Mouse (Mus musculus) gastrocnemius, adult 8-10 months (tissue): ENCODE measurements around the gene Ubn1. TPM values are rescaled to one million over a fixed set of nuclear protein-coding genes. Genes with fewer than 3 reads are reported as not detected.

Source experiments
- DNase-seq, 2 experiments: peaks; one replicate each; pipeline ENCODE4 v3.0.0; 2022; ENCODE audit warnings: low spot score in 2 of 2
- total RNA-seq, 4 experiments: library from RNA; stranded (reverse); gene quantifications; 2 replicates each; pipeline ENCODE4 v1.2.4; 2022

Ubn1 gene
- total RNA-seq, 4 experiments from 2014 or later: 21.9 to 25.6 (median 23.0) TPM

DNA sequence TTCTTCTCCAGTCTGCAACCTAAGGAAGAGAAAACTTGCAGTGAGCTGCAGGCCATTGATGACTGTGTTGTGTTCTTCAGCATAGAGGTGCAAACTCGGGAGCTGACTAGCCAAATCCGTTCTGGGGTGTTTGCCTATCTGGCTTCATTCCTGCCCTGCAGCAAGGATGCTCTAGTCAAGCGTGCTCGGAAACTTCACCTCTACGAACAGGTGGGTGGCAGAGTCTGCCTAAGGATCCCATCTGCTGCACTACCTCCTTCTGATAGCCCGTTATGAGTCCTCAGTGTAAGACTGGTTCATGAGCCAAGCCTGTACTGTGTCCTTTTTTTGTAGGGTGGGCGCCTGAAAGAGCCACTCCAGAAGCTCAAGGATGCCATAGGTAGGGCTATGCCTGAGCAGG is 22.1 kb downstream of the Ubn1 start:
- DNase-seq: no peak

- DNase-seq: no peak
Observed at GRCm38 (mm10) chr16:5074341-5074740, 24.5 kb downstream of the Ubn1 start.

- no peak for DNase-seq
Observed at GRCm38 (mm10) chr16:5085196-5085595, 35.3 kb downstream of the Ubn1 start.

DNA sequence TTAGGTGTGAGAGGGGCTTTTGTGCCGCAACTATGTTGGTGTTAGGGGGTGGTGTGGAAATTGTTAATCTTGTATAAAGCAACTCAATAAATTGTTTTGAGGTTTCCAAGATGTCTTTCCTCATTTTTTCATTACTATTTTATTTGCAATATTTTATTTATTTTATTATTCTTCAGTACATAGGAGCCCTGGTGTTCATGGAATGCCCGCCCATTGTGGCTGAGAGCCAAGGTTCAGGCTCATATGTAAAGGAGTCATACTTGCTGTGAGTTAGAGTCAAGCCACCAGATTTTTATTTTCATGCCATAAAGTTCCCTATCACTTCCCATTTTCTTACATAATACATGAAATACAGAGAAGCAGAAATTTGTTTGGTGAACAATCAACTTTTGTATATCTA is 36.3 kb downstream of the Ubn1 start:
- no peak for DNase-seq

DNA sequence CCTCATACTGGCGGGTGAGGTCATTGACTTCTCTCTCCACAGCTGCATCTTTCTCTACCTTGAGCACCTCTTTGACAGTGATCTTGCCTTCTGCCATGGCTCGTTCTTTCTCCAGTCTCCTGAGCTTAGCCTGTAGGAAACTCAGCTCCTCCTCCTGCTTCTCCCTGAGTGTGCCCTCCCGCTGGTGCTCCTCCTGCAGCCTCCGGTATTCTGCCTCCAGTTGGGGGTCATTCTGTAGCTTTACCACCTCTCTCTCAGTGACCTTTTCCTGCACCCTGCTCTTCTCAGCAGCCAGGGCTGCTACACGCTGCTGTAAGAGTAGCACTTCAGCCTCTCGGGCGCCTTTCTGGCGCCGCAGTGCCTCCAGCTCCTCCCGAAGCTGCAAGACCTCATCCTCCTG is 39.2 kb downstream of the Ubn1 start:
- DNase-seq: no peak

DNA sequence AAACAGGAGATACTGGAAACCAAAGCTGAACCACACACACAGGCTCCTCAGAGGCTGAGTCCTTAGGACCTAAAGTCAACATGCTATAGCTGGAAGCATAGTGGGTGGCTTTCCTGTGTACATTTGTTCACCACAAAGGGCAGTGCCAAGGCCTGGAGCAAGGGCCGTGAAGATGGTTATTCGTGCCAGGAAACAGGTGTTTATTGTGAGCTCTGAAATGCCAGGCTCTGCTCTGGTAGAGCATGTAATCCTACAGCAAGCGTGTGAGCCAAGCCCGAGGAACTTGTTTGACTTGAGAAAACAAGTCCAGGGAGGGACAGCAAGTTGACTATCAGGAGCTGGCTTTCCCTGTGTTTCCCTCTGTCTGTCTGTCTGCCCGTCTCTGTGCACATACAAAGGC is 43.4 kb downstream of the Ubn1 start:
- DNase-seq: no peak

DNA sequence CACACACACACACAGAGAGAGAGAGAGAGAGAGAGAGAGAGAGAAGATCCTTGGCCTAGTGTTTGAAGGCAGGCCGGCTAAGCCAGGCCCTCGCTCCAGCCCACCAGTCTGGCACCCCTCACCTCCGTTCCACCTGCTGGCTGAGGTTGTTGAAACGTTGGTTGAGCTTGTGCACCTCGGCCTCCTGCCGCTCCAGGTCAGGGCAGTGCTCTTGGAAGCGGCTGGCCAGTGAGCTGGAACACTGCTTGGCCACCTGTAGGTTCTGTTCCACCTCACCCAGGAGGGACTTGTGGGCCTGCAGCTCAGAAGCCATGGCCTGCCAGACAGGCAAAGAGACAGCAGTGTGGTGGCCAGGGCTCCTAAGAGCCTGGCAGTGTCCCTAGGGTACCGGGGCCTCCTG is 46.6 kb downstream of the Ubn1 start:
- no peak for DNase-seq

DNA sequence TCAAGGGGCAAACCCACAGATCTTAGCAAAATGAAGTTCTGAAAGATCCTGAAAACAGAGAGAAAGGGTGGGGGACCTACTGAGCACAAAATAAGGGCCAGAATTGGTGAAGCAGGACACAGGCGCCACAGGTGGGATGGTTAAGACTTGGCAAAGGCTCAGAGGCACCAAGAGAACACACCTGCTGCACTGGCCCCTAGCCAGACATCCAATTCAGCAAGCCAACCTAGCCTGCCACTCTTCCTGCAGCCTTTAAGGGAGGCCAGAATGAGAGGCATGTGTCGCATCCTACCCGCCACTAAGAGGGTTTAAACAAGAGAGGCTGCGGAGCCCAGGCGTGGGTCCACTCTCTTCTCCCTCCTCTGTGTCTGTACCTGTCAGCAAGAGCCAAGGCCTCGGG is 51.1 kb downstream of the Ubn1 start:
- DNase-seq: no peak

DNA sequence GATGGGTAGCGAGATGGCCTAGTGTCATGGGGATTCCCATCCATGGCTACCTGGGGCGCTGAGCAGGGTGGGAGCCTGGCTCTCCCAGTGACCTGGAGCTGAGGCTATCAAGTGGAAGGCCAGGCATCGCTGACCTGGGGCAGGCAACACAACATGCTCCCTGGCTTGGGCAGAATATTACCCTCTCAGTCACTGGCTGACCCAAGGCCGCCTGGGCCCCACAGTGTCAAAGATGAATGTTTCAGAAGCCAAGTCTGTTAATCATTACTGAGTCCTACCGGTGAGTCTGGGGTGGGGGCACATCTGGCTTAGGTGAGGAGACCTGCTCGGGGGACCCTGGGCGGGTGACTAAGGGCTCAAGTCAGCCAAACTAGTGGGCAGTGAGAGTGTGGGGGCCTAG is 60.0 kb downstream of the Ubn1 start:
- no peak for DNase-seq

GRCm38 (mm10) chr16:5111021-5111420 is 61.2 kb downstream of the Ubn1 start:
- no peak for DNase-seq

DNA sequence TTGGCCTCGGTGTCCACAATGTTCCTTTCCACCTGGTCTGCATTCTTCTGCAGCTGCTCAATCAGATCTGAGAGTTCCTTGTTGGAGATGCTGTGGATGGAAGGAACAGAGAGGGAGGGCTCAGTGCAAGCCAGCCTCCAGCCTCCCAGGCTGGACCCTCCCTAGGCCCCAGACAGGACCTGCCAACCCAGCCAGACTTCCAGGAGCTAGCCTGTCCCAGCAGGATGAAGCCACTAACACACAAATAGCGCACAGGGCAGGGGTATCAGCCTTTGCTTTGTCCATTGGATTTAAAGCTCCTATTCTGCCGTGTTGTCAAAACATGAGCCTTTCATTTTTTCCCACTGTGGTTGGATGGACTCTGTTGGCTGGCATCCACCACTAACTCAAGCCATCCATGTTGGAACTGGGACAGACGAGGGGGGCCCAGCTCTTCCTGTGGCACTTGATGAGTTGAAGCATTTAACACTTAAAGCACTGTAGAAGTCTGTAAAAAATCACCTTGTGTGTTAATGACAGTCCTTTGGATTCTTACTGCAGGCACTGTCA is 63.2 kb downstream of the Ubn1 start:
- DNase-seq: no peak

DNA sequence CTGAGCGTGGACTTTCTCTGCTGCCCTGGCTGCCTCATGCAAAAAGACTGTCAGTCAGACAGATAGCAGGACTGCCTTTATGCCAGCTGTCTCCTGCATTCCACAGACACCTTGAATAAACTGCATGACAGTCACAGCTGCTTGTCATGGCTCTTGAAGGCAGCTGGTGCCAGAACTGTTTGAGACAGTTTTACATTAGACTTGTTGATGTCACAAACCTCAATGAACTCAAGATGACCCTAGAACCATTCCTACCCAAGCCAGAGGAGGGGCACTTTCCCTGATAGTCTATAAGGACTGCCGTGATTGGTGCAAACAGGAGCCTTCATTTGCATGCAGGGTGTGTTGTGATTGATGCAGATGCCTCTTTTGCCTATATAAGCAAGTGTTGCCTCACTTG is 63.7 kb downstream of the Ubn1 start:
- DNase-seq: no peak

GRCm38 (mm10) chr16:5119385-5119784 is 69.5 kb downstream of the Ubn1 start:
- no peak for DNase-seq

DNA sequence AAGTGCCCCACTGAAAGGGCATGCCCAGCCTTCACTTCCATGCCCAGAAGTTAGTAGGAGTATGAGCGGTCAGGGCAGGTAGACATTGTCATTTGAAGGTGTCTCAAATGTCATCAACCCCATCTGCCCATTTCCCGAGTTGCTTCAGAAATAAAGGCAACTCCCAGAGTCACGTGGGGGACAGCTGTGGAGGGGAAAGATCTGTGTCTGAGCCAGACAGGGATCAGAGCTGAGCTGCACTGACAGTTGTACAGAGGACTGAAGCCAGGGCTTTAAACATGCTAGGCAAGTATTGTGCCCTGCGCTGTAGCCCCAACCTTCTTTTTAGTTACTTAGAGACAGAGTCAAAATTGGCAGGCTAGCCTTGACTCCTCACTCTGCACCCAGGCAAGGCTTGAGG is 70.0 kb downstream of the Ubn1 start:
- no peak for DNase-seq

DNA sequence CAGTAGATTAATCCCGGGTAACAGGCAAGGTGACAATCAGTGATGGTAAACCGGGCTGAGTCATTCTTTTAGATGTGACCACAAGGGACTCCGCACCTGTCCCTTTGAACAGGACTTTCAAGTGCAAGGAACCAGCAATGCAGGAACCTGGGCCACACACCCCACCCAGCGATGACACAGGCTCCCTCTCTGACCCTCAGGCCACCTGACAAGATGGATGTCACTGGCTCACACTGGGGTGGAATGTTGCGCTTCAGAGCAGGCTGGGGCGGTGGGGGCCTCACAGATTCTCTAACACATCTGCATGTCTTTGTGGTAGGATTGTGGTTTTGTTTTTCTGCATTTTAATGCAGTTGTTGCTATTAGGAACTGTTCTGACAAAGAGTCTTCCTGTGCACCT is 73.6 kb downstream of the Ubn1 start:
- no peak for DNase-seq

- DNase-seq: no peak
Observed at GRCm38 (mm10) chr16:5130196-5130595, 80.3 kb downstream of the Ubn1 start.

GRCm38 (mm10) chr16:5130766-5131165 is 80.9 kb downstream of the Ubn1 start:
- peak; percentile 75 to 83 for DNase-seq

DNA sequence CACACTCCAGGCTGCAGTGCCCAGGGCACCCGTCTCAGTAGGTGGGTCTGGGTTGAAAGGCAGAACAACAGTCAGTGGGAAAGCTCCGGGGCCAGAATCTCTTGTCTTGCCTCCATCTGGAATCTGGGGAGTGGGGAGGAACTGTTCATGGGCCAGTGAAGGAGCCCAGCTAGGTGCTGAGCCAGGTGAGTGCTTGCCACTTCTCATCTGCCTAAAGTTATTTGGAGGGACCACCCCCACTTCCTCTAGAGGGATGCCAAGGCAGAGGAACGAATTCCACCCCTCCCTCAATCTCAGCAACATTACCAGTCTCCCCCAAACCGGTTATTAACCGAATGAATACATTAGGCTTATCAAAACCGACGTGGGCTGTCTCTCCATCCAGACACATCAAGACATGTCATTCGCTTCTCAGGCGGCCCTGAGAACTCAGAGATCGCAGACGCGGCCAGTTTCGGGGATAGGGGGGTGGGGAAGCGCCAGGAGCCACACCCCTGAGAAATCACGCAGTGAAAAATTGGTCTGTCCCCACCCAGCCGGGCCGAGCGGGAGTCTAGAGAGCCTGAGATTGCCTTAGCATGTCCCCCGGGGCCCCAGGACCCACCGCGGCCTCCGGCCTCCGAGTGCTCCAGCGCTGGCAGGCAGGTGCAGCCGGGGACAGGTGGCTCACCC is 81.5 kb downstream of the Ubn1 start:
- DNase-seq: peak in 1 of 2 experiments; percentile 38

- DNase-seq: peak in 1 of 2 experiments; percentile 55
Observed at GRCm38 (mm10) chr16:5132401-5132801, 82.5 kb downstream of the Ubn1 start, which contains the start of gene Ppl. Ppl (minus strand) TSS chr16:5132421.

DNA sequence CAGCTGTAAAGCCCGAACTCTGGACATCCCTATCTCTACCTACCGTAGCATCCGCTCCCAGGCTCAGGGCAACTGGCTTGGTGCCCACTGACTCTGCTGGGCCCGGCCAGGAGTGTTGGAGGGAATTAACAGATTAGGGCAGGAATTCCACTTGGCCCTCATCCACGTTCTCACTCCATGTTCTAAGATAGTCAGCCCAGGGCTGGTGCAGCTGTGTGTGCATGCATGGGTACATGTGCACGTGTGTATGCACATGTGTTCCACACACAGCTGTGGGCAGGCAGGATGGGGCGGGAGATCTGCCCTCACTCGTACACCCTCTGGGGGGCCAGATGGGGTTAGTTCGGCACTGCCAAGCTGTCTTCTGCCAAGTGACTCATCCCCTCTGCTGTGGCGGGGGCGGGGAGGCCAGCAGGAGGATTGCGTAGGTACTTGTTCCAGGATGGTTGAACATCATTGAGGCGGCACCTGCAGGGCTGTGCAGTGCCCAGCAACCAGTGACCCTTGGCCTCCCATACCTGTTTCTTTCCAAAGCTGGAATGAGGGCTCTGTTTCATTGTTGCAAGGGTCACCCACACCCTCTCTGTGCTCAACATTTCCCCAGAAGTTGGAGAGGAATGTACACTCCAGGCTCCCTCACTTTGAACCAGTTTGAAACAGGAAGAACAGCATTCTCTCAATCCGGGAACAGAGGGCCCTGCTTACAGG is 84.9 kb downstream of the Ubn1 start:
- DNase-seq: peak in 1 of 2 experiments; percentile 62

- DNase-seq: peak in 1 of 2 experiments; percentile 37
Observed at GRCm38 (mm10) chr16:5135551-5136261, 85.8 kb downstream of the Ubn1 start.
